Mouse (Mus musculus): ENCODE results near the gene Col17a1.

- TF ChIP-seq GATA1 (IDR thresholded peaks at IDR 0.05; ENCODE audit: borderline replicate concordance, low read length), result no peak
- TF ChIP-seq FLI1 (IDR thresholded peaks at IDR 0.05; ENCODE audit: low read length), result no peak
Measured at GRCm38 (mm10) chr19:47631799-47632198, 60.1 kb downstream of the Col17a1 start.
